Mouse (Mus musculus) stomach, postnatal 0 days (tissue): ENCODE results near the gene Ltk. TPM values are rescaled to one million over a fixed set of nuclear protein-coding genes. Genes with fewer than 3 reads are reported as not detected.
"Not testable (repeated sequence)": the region's sequence is repeated elsewhere in the genome, so short reads cannot be mapped to it uniquely, and the experiment has no call there.

Source experiments
- ATAC-seq: fragments of 200-750 bp; cut with Nextera tagmentation; 2 replicates; pipeline ENCODE4 v1.8.0; 2017; ENCODE audit not compliant: low FRiP score, low TSS enrichment
- DNase-seq: peaks from one replicate; pipeline ENCODE4 v3.0.0-alpha.2; 2016; ENCODE audit warnings: low spot score
- H3K27ac ChIP-seq: fragments of 300-500 bp; sonication (generic); replicated peaks from 2 replicates; pipeline ENCODE4 v1.5.1; 2014; ENCODE audit warnings: mild to moderate bottlenecking, control low read depth
- H3K27me3 ChIP-seq: fragments of 300-500 bp; sonication (generic); 2 replicates; pipeline ENCODE4 v1.6.1; 2014; ENCODE audit warnings: low read length; ENCODE audit not compliant: control insufficient read depth, insufficient read depth
- H3K36me3 ChIP-seq: fragments of 300-500 bp; sonication (generic); 2 replicates; pipeline ENCODE4 v1.6.1; 2014; ENCODE audit warnings: low read length, mixed read lengths; ENCODE audit not compliant: control insufficient read depth, insufficient read depth
- H3K4me1 ChIP-seq: fragments of 300-500 bp; sonication (generic); replicated peaks from 2 replicates; pipeline ENCODE4 v1.6.1; 2014; ENCODE audit warnings: antibody characterized with exemption; ENCODE audit not compliant: control insufficient read depth, insufficient read depth
- H3K4me2 ChIP-seq: fragments of 300-500 bp; sonication (generic); replicated peaks from 2 replicates; pipeline ENCODE4 v1.6.1; 2014; ENCODE audit warnings: low read depth, mild to moderate bottlenecking, control low read depth, moderate library complexity
- H3K4me3 ChIP-seq: fragments of 300-500 bp; sonication (generic); 2 replicates; pipeline ENCODE4 v1.5.1; 2014; ENCODE audit warnings: low read depth, low read length, control low read depth
- H3K9ac ChIP-seq: fragments of 300-500 bp; sonication (generic); 2 replicates; pipeline ENCODE4 v1.6.1; 2014; ENCODE audit warnings: mild to moderate bottlenecking, low read length, control low read depth, mixed read lengths
- H3K9me3 ChIP-seq: fragments of 300-500 bp; sonication (generic); 2 replicates; pipeline ENCODE4 v1.6.1; 2016; ENCODE audit warnings: low read length; ENCODE audit not compliant: control insufficient read depth
- CTCF ChIP-seq: IDR thresholded peaks from 2 replicates; pipeline ENCODE4 v1.5.1; 2016; ENCODE audit warnings: antibody characterized with exemption, low read depth, mild to moderate bottlenecking, moderate library complexity
- EP300 ChIP-seq: optimal IDR thresholded peaks from 2 replicates; pipeline ENCODE3; 2016; ENCODE audit warnings: antibody characterized with exemption
- WGBS: fragments of 180-500 bp; shearing (Covaris S2); extraction: QIAGEN DNeasy Blood & Tissue Kit; methylation state at CpG from one replicate; pipeline ENCODE4 v1.1.7; 2014; 5-methylcytosine and 5-hydroxymethylcytosine counted together
- polyA plus RNA-seq: library from polyadenylated mRNA; unstranded; fragments of >200 nt; fragmentation: Nextera tagmentation; extraction: Ambion mirVana; gene quantifications from 2 replicates; pipeline ENCODE4 v1.2.1, GENCODE M21; 2015

Gene Ltk
- polyA plus RNA-seq, 1 experiment from 2014 or later = 2.2 TPM

DNA sequence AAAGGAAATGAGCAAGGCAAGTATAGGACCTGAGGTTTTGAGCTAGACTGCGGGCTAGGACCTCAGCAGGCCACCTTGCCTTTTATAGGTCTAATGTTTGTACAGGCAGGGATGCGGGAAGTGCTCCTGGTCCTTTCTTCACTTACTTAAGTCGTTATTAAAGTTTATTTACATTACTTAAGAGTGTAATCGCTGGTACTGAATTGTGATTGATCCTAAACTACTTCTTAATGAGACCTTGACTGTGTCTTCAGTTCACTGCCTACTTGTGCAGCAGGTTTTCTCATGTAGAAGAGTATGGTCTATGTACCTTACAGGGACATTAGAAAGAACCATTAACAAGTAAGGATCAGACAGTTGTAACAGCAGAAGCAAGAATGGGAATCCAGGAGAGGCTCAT lies 29.5 kb downstream of the Ltk start:
- Histone ChIP-seq H3K9me3 (no peaks in the 10 kb centered on the region), H3K4me3 (no peak overlapping the region), H3K36me3 (peaks cover 31% of the 10 kb centered on the region), H3K9ac (no peak overlapping the region), H3K4me2 (no peak overlapping the region), H3K27ac (no peak overlapping the region), H3K27me3 (no peaks in the 10 kb centered on the region), H3K4me1 (no peaks in the 10 kb centered on the region)
- TF ChIP-seq EP300 = no peak
- TF ChIP-seq CTCF = no peak
- ATAC-seq (no peak), DNase-seq (no peak)
- WGBS = 86% methylated on average over 4 of the region's 4 CpGs

DNA sequence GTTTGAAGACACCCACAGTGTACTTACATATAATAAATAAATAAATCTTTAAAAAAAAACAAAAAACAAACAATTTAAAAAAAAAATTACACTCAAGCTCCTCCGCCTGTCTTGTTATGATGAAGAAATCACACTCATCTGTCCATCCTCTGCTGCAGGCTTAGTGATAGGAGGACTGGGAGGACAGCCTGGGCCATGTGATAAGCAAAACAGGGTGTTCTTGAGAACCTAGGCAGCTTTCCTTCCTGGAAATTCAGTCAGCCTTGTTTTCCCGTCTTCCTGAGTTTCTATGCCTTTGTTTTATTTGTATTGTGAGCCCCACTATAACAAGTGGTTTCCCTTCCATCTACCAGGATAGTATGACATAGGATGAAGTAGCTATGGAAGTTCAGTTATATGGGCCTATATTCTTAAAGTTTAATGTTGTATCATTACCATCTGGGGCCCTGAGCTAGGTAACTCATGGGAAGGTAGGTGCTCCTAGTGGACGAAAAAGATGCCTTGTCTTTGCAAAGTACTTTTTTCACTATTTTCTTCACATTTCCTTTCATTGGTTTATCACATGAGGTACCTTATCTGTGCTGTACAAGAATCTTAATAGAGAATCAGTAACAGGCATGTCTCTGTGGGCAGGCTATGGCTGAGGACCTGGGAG lies 32.3 kb downstream of the Ltk start:
- WGBS = 84% methylated on average over 3 of the region's 3 CpGs
- Histone ChIP-seq H3K4me3 (no peak overlapping the region), H3K36me3 (peaks cover 29% of the 10 kb centered on the region), H3K9me3 (no peaks in the 10 kb centered on the region), H3K27ac (no peak overlapping the region), H3K4me2 (no peak overlapping the region), H3K27me3 (no peaks in the 10 kb centered on the region), H3K4me1 (no peaks in the 10 kb centered on the region), H3K9ac (no peak overlapping the region)
- TF ChIP-seq CTCF (no peak), EP300 (no peak)
- ATAC-seq (no peak), DNase-seq (no peak)

DNA sequence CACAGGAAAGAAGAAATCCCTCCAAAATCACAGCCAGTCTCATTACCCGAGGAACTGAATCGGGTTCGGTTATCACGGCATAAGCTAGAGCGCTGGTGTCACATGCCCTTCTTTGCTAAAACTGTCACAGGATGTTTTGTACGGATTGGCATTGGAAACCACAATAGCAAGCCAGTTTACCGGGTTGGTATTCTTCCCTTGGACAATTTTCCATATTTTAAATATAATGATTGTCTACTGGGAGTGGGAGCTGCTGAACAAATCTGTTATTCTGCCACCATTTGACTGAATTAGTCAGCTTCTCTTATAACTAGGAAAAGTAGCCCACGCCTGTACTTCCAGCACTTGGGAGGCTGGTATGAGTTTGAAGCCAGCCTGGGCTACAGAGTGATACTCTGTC lies 39.2 kb downstream of the Ltk start:
- Histone ChIP-seq H3K9ac (no peak overlapping the region), H3K27me3 (no peaks in the 10 kb centered on the region), H3K36me3 (peaks cover 18% of the 10 kb centered on the region; the same call in 1 of the 2 replicates), H3K4me3 (no peak overlapping the region), H3K4me1 (no peaks in the 10 kb centered on the region), H3K4me2 (no peak overlapping the region), H3K27ac (no peak overlapping the region), H3K9me3 (no peaks in the 10 kb centered on the region)
- TF ChIP-seq CTCF (no peak), EP300 (no peak)
- DNase-seq (no peak), ATAC-seq (no peak)
- 93% methylated on average over 8 of the region's 8 CpGs for WGBS

DNA sequence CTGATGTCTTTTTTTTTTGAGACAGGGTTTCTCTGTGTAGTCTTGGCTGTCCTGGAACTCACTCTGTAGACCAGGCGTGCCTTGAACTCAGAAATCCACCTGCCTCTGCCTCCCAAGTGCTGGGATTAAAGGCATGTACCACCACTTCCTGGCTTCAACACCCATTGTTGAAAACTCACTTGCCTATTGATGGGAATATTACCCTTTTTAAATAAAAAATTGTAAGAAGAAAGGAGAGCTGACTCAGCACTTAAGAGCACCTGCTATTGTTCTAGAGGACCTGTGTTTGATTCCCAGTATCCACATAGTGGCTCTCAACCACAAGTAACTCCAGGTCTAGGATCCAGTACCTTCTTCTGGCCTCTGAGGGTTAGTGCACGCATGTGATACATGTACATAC lies 44.4 kb downstream of the Ltk start:
- H3K27ac ChIP-seq, H3K36me3 ChIP-seq, H3K27me3 ChIP-seq, H3K9ac ChIP-seq, ATAC-seq, H3K4me1 ChIP-seq, DNase-seq, H3K4me3 ChIP-seq, H3K9me3 ChIP-seq, H3K4me2 ChIP-seq: not testable (repeated sequence)
- WGBS = 96% methylated on average over 2 of the region's 2 CpGs

DNA sequence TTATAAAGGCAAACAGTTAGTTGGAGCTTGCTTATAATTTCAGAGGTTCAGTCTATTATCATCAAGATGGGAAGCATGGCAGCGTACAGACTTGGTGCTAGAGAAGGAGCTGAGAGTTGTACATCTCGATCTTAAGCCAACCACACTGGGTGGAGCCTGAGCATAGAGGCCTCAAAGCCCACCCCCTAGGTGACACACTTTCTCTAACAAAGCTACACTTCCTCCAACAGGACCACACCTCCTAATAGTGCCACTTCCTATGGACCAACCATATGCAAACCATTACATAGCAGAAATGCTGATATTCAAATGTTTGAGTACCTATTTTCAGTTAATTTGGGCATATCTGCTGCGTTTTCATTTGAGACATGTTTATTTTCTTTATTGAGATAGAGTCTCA lies 50.2 kb downstream of the Ltk start:
- no peaks in the 10 kb centered on the region for H3K4me1 ChIP-seq
- no peak overlapping the region for H3K27ac ChIP-seq
- no peak for TF ChIP-seq EP300
- peaks cover 4% of the 10 kb centered on the region for H3K36me3 ChIP-seq
- H3K9me3 ChIP-seq = no peaks in the 10 kb centered on the region
- no peaks in the 10 kb centered on the region for H3K27me3 ChIP-seq
- H3K4me3 ChIP-seq = no peak overlapping the region
- DNase-seq (no peak), ATAC-seq (no peak)
- no peak overlapping the region for H3K9ac ChIP-seq
- 90% methylated on average over 3 of the region's 3 CpGs for WGBS
- H3K4me2 ChIP-seq = no peak overlapping the region

DNA sequence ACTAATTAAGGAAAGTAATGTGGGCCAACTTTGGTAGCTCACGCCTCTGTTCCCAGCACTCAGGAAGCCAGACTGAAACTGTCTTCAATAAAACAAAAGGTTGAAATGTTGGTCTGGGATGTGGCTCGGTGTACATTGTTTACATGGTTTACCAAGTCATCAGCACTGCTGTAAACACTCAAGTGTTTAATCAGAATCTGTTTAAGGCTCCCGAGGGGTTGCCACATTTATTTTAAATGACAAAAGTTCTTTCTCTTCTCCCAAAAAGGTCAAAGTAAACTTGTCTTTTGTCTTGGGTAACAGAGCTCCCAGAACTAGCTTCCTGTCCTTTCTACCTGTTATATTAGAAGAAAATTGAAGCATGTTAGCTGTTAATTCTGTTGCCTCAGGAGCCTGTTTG lies 52.6 kb downstream of the Ltk start:
- H3K9me3 ChIP-seq = no peaks in the 10 kb centered on the region
- no peak overlapping the region for H3K4me3 ChIP-seq
- no peak overlapping the region for H3K9ac ChIP-seq
- WGBS = 80% methylated on average over 3 of the region's 3 CpGs
- no peaks in the 10 kb centered on the region for H3K4me1 ChIP-seq
- H3K4me2 ChIP-seq = no peak overlapping the region
- no peak for DNase-seq
- H3K27ac ChIP-seq = no peak overlapping the region
- TF ChIP-seq EP300 (no peak), CTCF (no peak)
- ATAC-seq = no peak
- peaks cover 4% of the 10 kb centered on the region for H3K36me3 ChIP-seq
- no peaks in the 10 kb centered on the region for H3K27me3 ChIP-seq
